Mouse (Mus musculus) kidney, adult 2 months (tissue): ENCODE measurements around the gene Arsg.

Source experiments
- CTCF ChIP-seq: fragments of 200-500 bp; conservative IDR thresholded peaks from 2 replicates; pipeline ENCODE4 v1.5.1; 2011; ENCODE audit warnings: low read depth, mild to moderate bottlenecking, control low read depth, low read length, moderate library complexity, mixed read lengths; ENCODE audit not compliant: insufficient read depth, insufficient read length
- POLR2A ChIP-seq: fragments of 200-500 bp; IDR thresholded peaks from one replicate; pipeline ENCODE4 v1.6.1; 2011; ENCODE audit warnings: low read depth, low read length, control low read depth

GRCm38 (mm10) chr11:109487111-109487510, 13.9 kb downstream of the Arsg start:
- TF ChIP-seq POLR2A (no peak), CTCF (no peak)
